Mouse (Mus musculus) midbrain, embryonic 16.5 days (tissue): ENCODE results near the gene Hist1h2bm. TPM values are rescaled to one million over a fixed set of nuclear protein-coding genes. Genes with fewer than 3 reads are reported as not detected.
A peak's percentile ranks its signal among the peaks of the same experiment; 100 is the strongest.
"Not testable (repeated sequence)": the region's sequence is repeated elsewhere in the genome, so short reads cannot be mapped to it uniquely, and the experiment has no call there.

Experiments used
- ATAC-seq: fragments of 200-750 bp; cut with Nextera tagmentation; 2 replicates; pipeline ENCODE4 v1.8.0; 2017; ENCODE audit warnings: moderate TSS enrichment
- H3K27ac ChIP-seq: fragments of 300-500 bp; sonication (generic); 2 replicates; pipeline ENCODE4 v1.5.1; 2014; ENCODE audit warnings: mild to moderate bottlenecking, low read length, mixed read lengths
- H3K27me3 ChIP-seq: fragments of 300-500 bp; sonication (generic); 2 replicates; pipeline ENCODE4 v1.6.1; 2014; ENCODE audit warnings: low read depth, low read length, mixed read lengths; ENCODE audit not compliant: control insufficient read depth, insufficient read depth
- H3K36me3 ChIP-seq: fragments of 300-500 bp; sonication (generic); 2 replicates; pipeline ENCODE4 v1.6.1; 2014; ENCODE audit warnings: mild to moderate bottlenecking, low read length, moderate library complexity, mixed read lengths; ENCODE audit not compliant: control insufficient read depth, insufficient read depth
- H3K4me1 ChIP-seq: fragments of 300-500 bp; sonication (generic); 2 replicates; pipeline ENCODE4 v1.6.1; 2014; ENCODE audit warnings: mild to moderate bottlenecking, low read length, mixed read lengths; ENCODE audit not compliant: control insufficient read depth, insufficient read depth
- H3K4me2 ChIP-seq: fragments of 300-500 bp; sonication (generic); 2 replicates; pipeline ENCODE4 v1.6.1; 2014; ENCODE audit warnings: mild to moderate bottlenecking, low read length, mixed read lengths
- H3K4me3 ChIP-seq: fragments of 300-500 bp; sonication (generic); 2 replicates; pipeline ENCODE4 v1.5.1; 2014; ENCODE audit warnings: low read depth, mild to moderate bottlenecking, low read length, moderate library complexity, mixed read lengths
- H3K9ac ChIP-seq: fragments of 300-500 bp; sonication (generic); 2 replicates; pipeline ENCODE4 v1.6.1; 2014; ENCODE audit warnings: low read depth, low read length, mixed read lengths
- H3K9me3 ChIP-seq: fragments of 300-500 bp; sonication (generic); replicated peaks from 2 replicates; pipeline ENCODE4 v1.6.1; 2014; ENCODE audit warnings: mild to moderate bottlenecking, low read length, mixed read lengths; ENCODE audit not compliant: control insufficient read depth, poor library complexity, severe bottlenecking
- WGBS: fragments of 180-500 bp; shearing (Covaris S2); extraction: QIAGEN DNeasy Blood & Tissue Kit; methylation state at CpG from one replicate; pipeline ENCODE4 v1.1.7; 2014; 5-methylcytosine and 5-hydroxymethylcytosine counted together
- polyA plus RNA-seq: library from polyadenylated mRNA; unstranded; fragments of >200 nt; fragmentation: Nextera tagmentation; extraction: Ambion mirVana; gene quantifications from 2 replicates; pipeline ENCODE4 v1.2.1, GENCODE M21; 2015

Hist1h2bm gene
- polyA plus RNA-seq, 1 experiment from 2014 or later: 1.2 TPM

DNA sequence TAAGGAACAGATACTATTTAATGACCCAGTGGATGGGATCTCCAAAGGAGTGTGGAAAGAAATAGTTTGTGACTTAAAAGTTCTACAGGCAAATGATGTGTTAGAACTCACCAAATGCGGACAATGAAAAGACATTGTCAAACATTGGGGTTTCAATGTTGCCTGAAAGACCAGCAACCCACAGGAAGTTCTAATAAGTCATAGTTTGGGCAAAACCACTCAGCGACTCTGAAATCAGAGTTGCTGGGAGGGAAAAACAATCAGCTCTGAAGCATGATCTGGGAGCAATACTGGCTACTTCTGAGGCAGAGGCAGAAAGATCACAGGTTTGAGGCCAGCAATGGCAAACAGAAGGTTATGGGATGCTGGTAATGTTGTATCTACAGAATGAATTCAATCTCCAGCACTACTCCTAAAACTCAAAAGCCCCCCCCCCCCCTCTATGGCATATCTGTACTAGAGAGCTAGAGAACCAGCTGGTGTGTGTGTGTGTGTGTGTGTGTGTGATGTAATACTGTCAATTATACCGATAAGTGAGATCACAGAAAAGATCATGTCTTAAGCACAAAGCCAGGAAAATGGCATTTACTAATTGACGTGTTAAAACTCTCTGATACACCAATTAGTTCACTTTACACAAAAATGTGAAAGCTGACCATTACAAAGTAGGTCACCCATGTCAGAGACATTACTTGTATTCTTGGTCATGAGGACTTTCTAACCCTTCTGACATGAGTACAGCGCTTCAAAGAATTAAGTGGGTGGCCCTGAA is 27.7 kb downstream of the Hist1h2bm start:
- WGBS: 5% methylated on average over 5 of the region's 5 CpGs
- H3K4me3 ChIP-seq: peak overlapping the region; percentile 43
- peak overlapping the region; percentile 81 for H3K4me2 ChIP-seq
- H3K4me1 ChIP-seq: peaks cover 24% of the 10 kb centered on the region
- no peaks in the 10 kb centered on the region for H3K27me3 ChIP-seq
- H3K36me3 ChIP-seq: no peaks in the 10 kb centered on the region
- ATAC-seq: no peak
- H3K9me3 ChIP-seq: no peaks in the 10 kb centered on the region
- H3K27ac ChIP-seq: peak overlapping the region; percentile 86
- peak overlapping the region; percentile 63 for H3K9ac ChIP-seq

- H3K4me2 ChIP-seq: peak within 1 kb of the TSS; percentile 81
- H3K36me3 ChIP-seq, H3K9me3 ChIP-seq, H3K27me3 ChIP-seq: not testable (repeated sequence)
- H3K9ac ChIP-seq: peak within 1 kb of the TSS; percentile 63
- ATAC-seq: peak; percentile 86
- H3K4me1 ChIP-seq: peaks cover 28% of the 10 kb centered on the region
- WGBS: under 1% methylated on average over 39 of the region's 56 CpGs
- H3K4me3 ChIP-seq: peak within 1 kb of the TSS; percentile 43
- H3K27ac ChIP-seq: peak within 1 kb of the TSS; percentile 86
Measured at GRCm38 (mm10) chr13:21750159-21751017, 28.5 kb downstream of the Hist1h2bm start, which contains the start of gene Hist1h4k. Gene Hist1h4k (minus strand): TSS chr13:21750505.

- H3K27ac ChIP-seq: no peak overlapping the region
- H3K27me3 ChIP-seq: no peaks in the 10 kb centered on the region
- no peaks in the 10 kb centered on the region for H3K36me3 ChIP-seq
- no peak overlapping the region for H3K4me3 ChIP-seq
- ATAC-seq: no peak
- H3K9ac ChIP-seq: no peak overlapping the region
- peaks cover 28% of the 10 kb centered on the region for H3K4me1 ChIP-seq
- H3K9me3 ChIP-seq: no peaks in the 10 kb centered on the region
- no peak overlapping the region for H3K4me2 ChIP-seq
Measured at GRCm38 (mm10) chr13:21751417-21751816, 29.6 kb downstream of the Hist1h2bm start.

DNA sequence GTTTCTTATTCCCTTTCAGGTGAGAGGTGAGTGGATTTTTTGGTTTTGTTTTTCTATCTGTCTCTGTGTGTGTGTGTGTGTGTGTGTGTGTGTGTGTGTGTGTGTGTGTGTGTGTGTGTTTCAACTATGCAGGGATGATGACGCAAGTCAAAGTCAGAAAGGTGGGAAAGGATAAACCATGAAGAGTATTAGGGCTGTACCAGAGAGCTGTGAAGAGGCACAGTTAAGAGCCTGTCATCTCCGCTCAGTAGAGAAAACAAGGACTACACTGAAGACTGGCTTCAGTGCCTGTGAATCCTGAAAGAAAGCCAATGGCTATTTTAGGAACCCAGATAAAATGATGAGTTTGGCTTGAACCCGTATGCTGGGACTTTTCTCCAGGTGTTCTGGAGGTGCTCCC is 30.0 kb downstream of the Hist1h2bm start:
- Histone ChIP-seq H3K4me1 (peaks cover 28% of the 10 kb centered on the region), H3K27ac (no peak overlapping the region), H3K36me3 (no peaks in the 10 kb centered on the region), H3K4me3 (no peak overlapping the region), H3K9me3 (no peaks in the 10 kb centered on the region), H3K27me3 (no peaks in the 10 kb centered on the region), H3K9ac (no peak overlapping the region), H3K4me2 (no peak overlapping the region)
- 75% methylated on average over 3 of the region's 3 CpGs for WGBS
- no peak for ATAC-seq

DNA sequence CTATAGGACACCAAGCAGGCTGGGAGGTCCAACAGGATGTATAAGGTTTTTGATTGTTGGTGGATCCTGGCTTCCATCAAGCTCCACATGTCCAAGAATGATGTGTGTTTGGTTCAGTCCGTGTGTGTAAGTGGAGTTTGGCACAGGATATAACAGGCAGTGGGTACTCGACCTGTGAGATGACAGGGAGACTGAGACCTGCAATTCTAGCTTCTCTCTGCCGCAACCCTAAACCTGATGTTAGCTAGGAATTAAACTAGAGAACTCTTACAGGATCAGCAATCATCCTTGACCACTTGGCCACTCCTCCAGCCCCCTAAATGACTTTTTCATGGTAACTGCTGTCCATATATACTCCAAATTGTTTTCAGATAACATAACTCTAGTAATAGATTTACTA is 30.5 kb downstream of the Hist1h2bm start:
- no peaks in the 10 kb centered on the region for H3K9me3 ChIP-seq
- ATAC-seq: no peak
- no peaks in the 10 kb centered on the region for H3K27me3 ChIP-seq
- H3K4me3 ChIP-seq: no peak overlapping the region
- 41% methylated on average over 3 of the region's 3 CpGs for whole genome bisulfite sequencing
- peaks cover 26% of the 10 kb centered on the region for H3K4me1 ChIP-seq
- no peak overlapping the region for H3K4me2 ChIP-seq
- H3K36me3 ChIP-seq: no peaks in the 10 kb centered on the region
- H3K9ac ChIP-seq: no peak overlapping the region
- no peak overlapping the region for H3K27ac ChIP-seq

DNA sequence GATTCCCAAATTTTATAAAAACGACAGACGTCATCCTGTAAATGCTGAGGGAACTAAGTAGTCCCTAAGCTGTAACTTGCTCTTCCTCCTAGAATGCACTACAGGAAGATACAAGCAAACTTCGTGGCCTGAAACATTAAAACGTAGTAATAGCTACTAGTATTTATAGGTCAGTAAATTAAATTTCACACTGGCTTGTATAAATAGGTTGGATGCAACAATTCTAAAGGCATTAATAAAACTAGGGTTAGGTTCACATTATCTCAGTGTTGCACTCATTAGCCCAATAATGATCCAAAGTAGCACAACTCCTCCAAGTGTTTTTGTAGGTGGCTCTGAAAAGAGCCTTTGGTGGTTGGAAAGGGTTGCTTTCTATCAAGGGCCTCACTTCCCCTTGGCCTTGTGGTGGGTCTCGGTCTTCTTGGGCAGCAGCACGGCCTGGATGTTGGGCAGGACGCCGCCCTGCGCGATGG is 31.2 kb downstream of the Hist1h2bm start:
- H3K27me3 ChIP-seq: no peaks in the 10 kb centered on the region
- H3K4me1 ChIP-seq: peaks cover 23% of the 10 kb centered on the region
- WGBS: 2% methylated on average over 7 of the region's 10 CpGs

DNA sequence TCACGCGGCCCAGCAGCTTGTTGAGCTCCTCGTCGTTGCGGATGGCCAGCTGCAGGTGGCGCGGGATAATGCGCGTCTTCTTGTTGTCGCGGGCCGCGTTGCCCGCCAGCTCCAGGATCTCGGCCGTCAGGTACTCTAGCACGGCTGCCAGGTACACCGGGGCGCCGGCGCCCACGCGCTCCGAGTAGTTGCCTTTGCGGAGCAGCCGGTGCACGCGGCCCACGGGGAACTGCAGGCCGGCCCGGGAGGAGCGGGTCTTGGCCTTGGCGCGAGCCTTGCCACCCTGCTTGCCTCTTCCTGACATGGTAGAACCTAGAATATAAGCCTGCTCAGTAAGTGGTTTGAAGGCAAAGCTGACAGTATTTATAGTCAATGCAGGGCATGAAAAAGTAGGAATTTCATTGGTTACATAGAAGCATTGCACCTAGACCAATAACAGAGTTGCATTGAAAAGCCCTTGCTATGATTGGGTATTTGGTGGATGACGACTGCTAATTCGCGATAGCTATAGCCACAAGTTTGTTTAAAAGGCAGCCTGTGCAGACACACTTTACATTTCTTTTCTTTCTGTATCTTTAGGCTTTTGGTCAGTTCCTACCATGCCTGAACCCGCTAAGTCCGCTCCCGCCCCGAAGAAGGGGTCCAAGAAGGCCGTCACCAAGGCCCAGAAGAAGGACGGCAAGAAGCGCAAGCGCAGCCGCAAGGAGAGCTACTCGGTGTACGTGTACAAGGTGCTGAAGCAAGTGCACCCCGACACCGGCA is 31.9 kb downstream of the Hist1h2bm start, which contains the start of the genes Hist1h2ak and Hist1h2bn:
Gene Hist1h2ak, minus strand, starts transcription at position 304 of the 762 bp plus-strand sequence.
Gene Hist1h2bn, plus strand, starts transcription at position 600 of the 762 bp plus-strand sequence.
- H3K27ac ChIP-seq: peak within 1 kb of the TSS; percentile 93
- peak within 1 kb of the TSS; percentile 66 for H3K9ac ChIP-seq
- H3K27me3 ChIP-seq, H3K36me3 ChIP-seq, H3K9me3 ChIP-seq: not testable (repeated sequence)
- WGBS: under 1% methylated on average over 45 of the region's 50 CpGs
- peaks cover 20% of the 10 kb centered on the region for H3K4me1 ChIP-seq
- peak; percentile 97 for ATAC-seq
- peak within 1 kb of the TSS; percentile 82 for H3K4me2 ChIP-seq
- peak within 1 kb of the TSS; percentile 44 for H3K4me3 ChIP-seq

More for the DNA sequence above, 31.2 kb downstream of the Hist1h2bm start:
- H3K9ac ChIP-seq: peak overlapping the region; percentile 66
- peak overlapping the region; percentile 82 for H3K4me2 ChIP-seq
- ATAC-seq: no peak
- no peaks in the 10 kb centered on the region for H3K9me3 ChIP-seq
- no peaks in the 10 kb centered on the region for H3K36me3 ChIP-seq
- peak overlapping the region; percentile 93 for H3K27ac ChIP-seq
- H3K4me3 ChIP-seq: peak overlapping the region; percentile 44

DNA sequence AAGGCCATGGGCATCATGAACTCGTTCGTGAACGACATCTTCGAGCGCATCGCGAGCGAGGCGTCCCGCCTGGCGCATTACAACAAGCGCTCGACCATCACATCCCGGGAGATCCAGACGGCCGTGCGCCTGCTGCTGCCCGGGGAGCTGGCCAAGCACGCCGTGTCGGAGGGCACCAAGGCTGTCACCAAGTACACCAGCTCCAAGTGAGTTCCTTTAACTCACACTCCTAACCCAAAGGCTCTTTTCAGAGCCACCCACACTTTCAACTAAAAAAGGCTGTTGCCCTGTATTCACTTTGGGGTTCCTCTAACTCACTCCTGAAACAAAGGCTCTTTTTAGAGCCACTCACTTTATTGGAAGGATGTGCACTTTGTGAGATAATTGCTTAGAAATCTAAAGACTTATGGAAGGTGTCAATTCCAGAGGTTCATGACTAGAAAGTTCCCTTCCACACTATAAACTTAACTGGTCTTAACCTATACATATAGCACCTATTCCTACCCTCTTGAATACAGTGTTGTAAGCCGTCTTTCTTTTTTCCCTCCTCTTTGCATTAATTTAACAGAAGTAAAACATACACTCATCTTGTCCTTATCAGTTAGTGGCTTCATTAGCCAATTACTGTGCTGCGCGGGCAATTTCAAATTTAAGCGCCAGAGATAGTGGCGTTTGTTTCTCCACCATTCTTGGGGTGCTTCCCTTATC is 32.6 kb downstream of the Hist1h2bm start:
- H3K27me3 ChIP-seq, H3K9me3 ChIP-seq, H3K36me3 ChIP-seq: not testable (repeated sequence)
- peak overlapping the region; percentile 44 for H3K4me3 ChIP-seq
- ATAC-seq: peak; percentile 11; the same call in 1 of the 2 replicates
- peak overlapping the region; percentile 75 for H3K27ac ChIP-seq
- peaks cover 14% of the 10 kb centered on the region for H3K4me1 ChIP-seq
- WGBS: under 1% methylated on average over 19 of the region's 26 CpGs
- H3K9ac ChIP-seq: peak overlapping the region; percentile 54
- H3K4me2 ChIP-seq: peak overlapping the region; percentile 82
